Mouse (Mus musculus) liver, postnatal 0 days (tissue): Measurements from ENCODE around the gene Anxa6. TPM values are rescaled to one million over a fixed set of nuclear protein-coding genes. Genes with fewer than 3 reads are reported as not detected.

Experiments used
- ATAC-seq: fragments of 200-750 bp; cut with Nextera tagmentation; 2 replicates; pipeline ENCODE4 v1.8.0; 2017; ENCODE audit warnings: mild to moderate bottlenecking, moderate library complexity
- DNase-seq: peaks from one replicate; pipeline ENCODE4 v3.0.0-alpha.2; 2016
- H3K27ac ChIP-seq: fragments of 300-500 bp; sonication (generic); 2 replicates; pipeline ENCODE4 v1.5.1; 2014; ENCODE audit warnings: antibody characterized with exemption, moderate library complexity, mild to moderate bottlenecking, low read depth
- H3K27me3 ChIP-seq: fragments of 300-500 bp; sonication (generic); 2 replicates; pipeline ENCODE4 v1.6.1; 2014; ENCODE audit warnings: low read length, control low read depth, mixed read lengths; ENCODE audit not compliant: insufficient read depth
- H3K36me3 ChIP-seq: fragments of 300-500 bp; sonication (generic); replicated peaks from 2 replicates; pipeline ENCODE4 v1.6.1; 2014; ENCODE audit warnings: mild to moderate bottlenecking, control low read depth, low read length, moderate library complexity, mixed read lengths; ENCODE audit not compliant: insufficient read depth
- H3K4me1 ChIP-seq: fragments of 300-500 bp; sonication (generic); 2 replicates; pipeline ENCODE4 v1.6.1; 2014; ENCODE audit warnings: antibody characterized with exemption, mild to moderate bottlenecking, control low read depth; ENCODE audit not compliant: insufficient read depth
- H3K4me2 ChIP-seq: fragments of 300-500 bp; sonication (generic); 2 replicates; pipeline ENCODE4 v1.6.1; 2014; ENCODE audit warnings: low read depth, mild to moderate bottlenecking, low read length, moderate library complexity, mixed read lengths
- H3K4me3 ChIP-seq: fragments of 300-500 bp; sonication (generic); 2 replicates; pipeline ENCODE4 v1.5.1; 2014; ENCODE audit warnings: low read depth, low read length
- H3K9ac ChIP-seq: fragments of 300-500 bp; sonication (generic); replicated peaks from 2 replicates; pipeline ENCODE4 v1.6.1; 2014; ENCODE audit warnings: mild to moderate bottlenecking, moderate library complexity
- H3K9me3 ChIP-seq: fragments of 300-500 bp; sonication (generic); 2 replicates; pipeline ENCODE4 v1.6.1; 2016; ENCODE audit warnings: mild to moderate bottlenecking, control low read depth, low read length, mixed read lengths
- CTCF ChIP-seq: sonication (generic); IDR thresholded peaks from 2 replicates; pipeline ENCODE4 v1.5.1; 2016; ENCODE audit warnings: antibody characterized with exemption, low read depth
- EP300 ChIP-seq: IDR thresholded peaks from 2 replicates; pipeline ENCODE4 v1.6.1; 2016; ENCODE audit warnings: antibody characterized with exemption, low read depth, mild to moderate bottlenecking
- WGBS: fragments of 180-500 bp; shearing (Covaris S2); extraction: QIAGEN DNeasy Blood & Tissue Kit; methylation state at CpG from one replicate; pipeline ENCODE4 v1.1.7; 2014; ENCODE audit not compliant: insufficient replicate concordance; 5-methylcytosine and 5-hydroxymethylcytosine counted together
- polyA plus RNA-seq: library from polyadenylated mRNA; unstranded; fragments of >200 nt; fragmentation: Nextera tagmentation; extraction: Ambion mirVana; gene quantifications from 2 replicates; pipeline ENCODE4 v1.2.1, GENCODE M21; 2015

Anxa6 gene
- polyA plus RNA-seq, 1 experiment from 2014 or later, result 47.5 TPM

GRCm38 (mm10) chr11:55019711-55020110, 13.5 kb downstream of the Anxa6 start:
- Histone ChIP-seq H3K9me3 (no peaks in the 10 kb centered on the region), H3K9ac (no peak overlapping the region), H3K27me3 (no peaks in the 10 kb centered on the region), H3K4me1 (peaks cover 57% of the 10 kb centered on the region), H3K36me3 (peaks cover 20% of the 10 kb centered on the region), H3K27ac (0 out of 2 replicates have a peak overlapping the region, but pooled peaks have one; percentile 34), H3K4me2 (no peak overlapping the region), H3K4me3 (no peak overlapping the region)
- DNase-seq (no peak), ATAC-seq (no peak)
- 69% methylated on average over 2 of the region's 2 CpGs for WGBS
- no peak for TF ChIP-seq CTCF
- TF ChIP-seq EP300, result no peak

- ATAC-seq, result no peak
- H3K27me3 ChIP-seq, result no peaks in the 10 kb centered on the region
- H3K9ac ChIP-seq, result no peak overlapping the region
- DNase-seq, result no peak
- H3K36me3 ChIP-seq, result peaks cover 22% of the 10 kb centered on the region
- H3K4me1 ChIP-seq, result peaks cover 45% of the 10 kb centered on the region
- no peak overlapping the region for H3K4me3 ChIP-seq
- TF ChIP-seq CTCF, result no peak
- no peak for TF ChIP-seq EP300
- WGBS, result 64% methylated on average over 6 of the region's 6 CpGs
- H3K27ac ChIP-seq, result no peak overlapping the region
- no peak overlapping the region for H3K4me2 ChIP-seq
- H3K9me3 ChIP-seq, result no peaks in the 10 kb centered on the region
Observed at GRCm38 (mm10) chr11:55018034-55018433, 15.2 kb downstream of the Anxa6 start.

GRCm38 (mm10) chr11:55017201-55017600, 16.0 kb downstream of the Anxa6 start:
- H3K4me1 ChIP-seq, result peaks cover 39% of the 10 kb centered on the region
- no peaks in the 10 kb centered on the region for H3K9me3 ChIP-seq

GRCm38 (mm10) chr11:55016758-55017157, 16.5 kb downstream of the Anxa6 start:
- Histone ChIP-seq H3K27me3 (no peaks in the 10 kb centered on the region), H3K4me1 (peaks cover 35% of the 10 kb centered on the region), H3K27ac (no peak overlapping the region), H3K4me2 (no peak overlapping the region), H3K36me3 (peaks cover 26% of the 10 kb centered on the region), H3K9me3 (no peaks in the 10 kb centered on the region), H3K4me3 (no peak overlapping the region), H3K9ac (no peak overlapping the region; the same call in 1 of the 2 replicates)
- no peak for TF ChIP-seq EP300
- TF ChIP-seq CTCF, result no peak
- ATAC-seq (no peak), DNase-seq (no peak)
- WGBS, result 81% methylated on average over 1 of the region's 1 CpGs

More at GRCm38 (mm10) chr11:55017201-55017600, 16.0 kb downstream of the Anxa6 start:
- Histone ChIP-seq H3K4me2 (no peak overlapping the region), H3K36me3 (peaks cover 22% of the 10 kb centered on the region), H3K4me3 (no peak overlapping the region), H3K9ac (no peak overlapping the region), H3K27ac (no peak overlapping the region), H3K27me3 (no peaks in the 10 kb centered on the region)
- TF ChIP-seq EP300, result no peak
- no peak for TF ChIP-seq CTCF
- 70% methylated on average over 2 of the region's 2 CpGs for WGBS
- ATAC-seq (no peak), DNase-seq (no peak)

GRCm38 (mm10) chr11:55015831-55016241, 17.4 kb downstream of the Anxa6 start:
- H3K4me3 ChIP-seq, result no peak overlapping the region
- DNase-seq, result peak; percentile 71
- no peak overlapping the region for H3K4me2 ChIP-seq
- H3K4me1 ChIP-seq, result peaks cover 27% of the 10 kb centered on the region
- H3K27me3 ChIP-seq, result no peaks in the 10 kb centered on the region
- H3K9ac ChIP-seq, result no peak overlapping the region
- no peaks in the 10 kb centered on the region for H3K9me3 ChIP-seq
- peak; percentile 35; the same call in 1 of the 2 replicates for ATAC-seq
- WGBS, result 57% methylated on average over 9 of the region's 9 CpGs
- H3K36me3 ChIP-seq, result peaks cover 33% of the 10 kb centered on the region
- peak overlapping the region; percentile 34; the same call in 1 of the 2 replicates for H3K27ac ChIP-seq
- TF ChIP-seq EP300, result no peak
- no peak for TF ChIP-seq CTCF

GRCm38 (mm10) chr11:55015264-55015663, 18.0 kb downstream of the Anxa6 start:
- no peak overlapping the region for H3K9ac ChIP-seq
- no peak overlapping the region for H3K27ac ChIP-seq
- no peak overlapping the region for H3K4me3 ChIP-seq
- DNase-seq (no peak), ATAC-seq (no peak)
- peaks cover 22% of the 10 kb centered on the region for H3K4me1 ChIP-seq
- no peaks in the 10 kb centered on the region for H3K9me3 ChIP-seq
- TF ChIP-seq EP300 (no peak), CTCF (no peak)
- WGBS, result 83% methylated on average over 3 of the region's 3 CpGs
- no peak overlapping the region for H3K4me2 ChIP-seq
- peaks cover 33% of the 10 kb centered on the region for H3K36me3 ChIP-seq
- H3K27me3 ChIP-seq, result no peaks in the 10 kb centered on the region

GRCm38 (mm10) chr11:55013802-55014201, 19.4 kb downstream of the Anxa6 start:
- peaks cover 35% of the 10 kb centered on the region for H3K36me3 ChIP-seq
- peaks cover 14% of the 10 kb centered on the region for H3K4me1 ChIP-seq
- TF ChIP-seq EP300, result no peak
- TF ChIP-seq CTCF, result no peak
- no peak overlapping the region for H3K9ac ChIP-seq
- H3K9me3 ChIP-seq, result no peaks in the 10 kb centered on the region
- H3K4me2 ChIP-seq, result no peak overlapping the region
- H3K27me3 ChIP-seq, result no peaks in the 10 kb centered on the region
- H3K27ac ChIP-seq, result peak overlapping the region; percentile 68
- H3K4me3 ChIP-seq, result no peak overlapping the region
- WGBS, result 74% methylated on average over 6 of the region's 6 CpGs
- peak; percentile 86 for ATAC-seq
- DNase-seq, result peak; percentile 41
